Mouse (Mus musculus) CH12.LX (cell line): ENCODE results near the gene Sirt4. TPM values are rescaled to one million over a fixed set of nuclear protein-coding genes. Genes with fewer than 3 reads are reported as not detected.

ENCODE experiments used
- DNase-seq: peaks from one replicate; pipeline ENCODE4 v3.0.0-alpha.2; 2013; ENCODE audit errors: extremely low read depth
- H3K27ac ChIP-seq: 2 replicates; pipeline ENCODE4 v1.5.1; 2012; ENCODE audit warnings: low read depth, mild to moderate bottlenecking, control low read depth, moderate library complexity; ENCODE audit not compliant: insufficient read depth
- H3K27me3 ChIP-seq: replicated peaks from 2 replicates; pipeline ENCODE3; 2012; ENCODE audit warnings: inconsistent platforms
- H3K36me3 ChIP-seq, 2 experiments: replicated peaks in 1 of 2; 2 replicates each; pipeline versions ENCODE3 to v1.6.1; 2012; ENCODE audit warnings: inconsistent platforms in 1 of 2, low read length in 1 of 2, mild to moderate bottlenecking in 1 of 2, mixed read lengths in 1 of 2, moderate library complexity in 1 of 2; ENCODE audit not compliant: control insufficient read depth in 1 of 2, insufficient read depth in 1 of 2
- H3K4me1 ChIP-seq, 2 experiments: 2 replicates each; pipeline ENCODE4 v1.6.1; 2012; ENCODE audit warnings: inconsistent platforms in 1 of 2, moderate library complexity in 1 of 2; ENCODE audit not compliant: insufficient read depth in 2 of 2, control insufficient read depth in 1 of 2
- H3K4me2 ChIP-seq: 2 replicates; pipeline ENCODE4 v1.6.1; 2012; ENCODE audit warnings: low read depth, mild to moderate bottlenecking, control low read depth; ENCODE audit not compliant: poor library complexity, insufficient read depth, severe bottlenecking
- H3K4me3 ChIP-seq, 3 experiments: fragments of 150-350 bp in 1 of 3; sonication (generic) in 1 of 3; replicated peaks in 1 of 3; 2 replicates each; pipeline versions ENCODE3 to v1.5.1; 2011 to 2012; ENCODE audit warnings: low read depth in 2 of 3, low read length in 2 of 3, mild to moderate bottlenecking in 2 of 3, moderate library complexity in 2 of 3, control low read depth in 1 of 3, improper control_type of control experiment in 1 of 3, inconsistent platforms in 1 of 3, mixed read lengths in 1 of 3; ENCODE audit not compliant: poor library complexity in 1 of 3
- H3K79me2 ChIP-seq: replicated peaks from 2 replicates; pipeline ENCODE4 v1.6.1; 2012; ENCODE audit warnings: mild to moderate bottlenecking, moderate library complexity; ENCODE audit not compliant: control insufficient read depth, poor library complexity, insufficient read depth, severe bottlenecking; ENCODE audit errors: extremely low read depth
- H3K9ac ChIP-seq: 2 replicates; pipeline ENCODE4 v1.6.1; 2012; ENCODE audit warnings: low read depth, mild to moderate bottlenecking, control low read depth, moderate library complexity; ENCODE audit not compliant: insufficient read depth
- H3K9me3 ChIP-seq: replicated peaks from 2 replicates; pipeline ENCODE3; 2012; ENCODE audit warnings: low read length, inconsistent platforms, mixed read lengths
- BHLHE40 ChIP-seq: IDR thresholded peaks from 2 replicates; pipeline ENCODE4 v1.6.1; 2011; ENCODE audit warnings: mild to moderate bottlenecking, low read depth, low read length, improper control_type of control experiment
- CTCF ChIP-seq, 2 experiments: IDR thresholded peaks in 1 of 2; conservative IDR thresholded peaks in 1 of 2; 2 replicates each; pipeline ENCODE4 v1.5.1; 2011 to 2012; ENCODE audit warnings: low read depth in 2 of 2, low read length in 2 of 2, improper control_type of control experiment in 1 of 2, inconsistent platforms in 1 of 2, mild to moderate bottlenecking in 1 of 2, moderate library complexity in 1 of 2
- ELF1 ChIP-seq: IDR thresholded peaks from 2 replicates; pipeline ENCODE4 v1.6.1; 2014; ENCODE audit warnings: low read depth, mild to moderate bottlenecking, inconsistent platforms, low read length, improper control_type of control experiment
- ETS1 ChIP-seq: conservative IDR thresholded peaks from 2 replicates; pipeline ENCODE4 v1.6.1; 2012; ENCODE audit warnings: low read depth, mild to moderate bottlenecking, inconsistent platforms, low read length, improper control_type of control experiment, moderate library complexity
- GABPA ChIP-seq: IDR thresholded peaks from 2 replicates; pipeline ENCODE4 v1.6.1; 2012; ENCODE audit warnings: low read depth, low read length, improper control_type of control experiment, inconsistent platforms; ENCODE audit not compliant: insufficient replicate concordance
- JUN ChIP-seq: IDR thresholded peaks from 2 replicates; pipeline ENCODE4 v1.6.1; 2011; ENCODE audit warnings: low read depth, mild to moderate bottlenecking, low read length, improper control_type of control experiment, moderate library complexity; ENCODE audit not compliant: insufficient read depth
- KAT2A ChIP-seq: IDR thresholded peaks from 2 replicates; pipeline ENCODE4 v1.6.1; 2012; ENCODE audit warnings: low read length, improper control_type of control experiment, inconsistent platforms; ENCODE audit not compliant: insufficient replicate concordance
- MAZ ChIP-seq: IDR thresholded peaks from 2 replicates; pipeline ENCODE4 v1.6.1; 2012; ENCODE audit warnings: low read depth, mild to moderate bottlenecking, inconsistent platforms, low read length, improper control_type of control experiment, moderate library complexity
- MYC ChIP-seq: IDR thresholded peaks from 2 replicates; pipeline ENCODE4 v1.6.1; 2011; ENCODE audit warnings: low read depth, mild to moderate bottlenecking, improper control_type of control experiment, low read length
- PAX5 ChIP-seq: IDR thresholded peaks from 2 replicates; pipeline ENCODE4 v1.6.1; 2012; ENCODE audit warnings: low read length, inconsistent platforms, mixed read lengths
- POLR2A ChIP-seq: IDR thresholded peaks from 2 replicates; pipeline ENCODE4 v1.6.1; 2011; ENCODE audit warnings: low read depth, mild to moderate bottlenecking, improper control_type of control experiment, low read length
- RAD21 ChIP-seq: IDR thresholded peaks from 2 replicates; pipeline ENCODE4 v1.6.1; 2011; ENCODE audit warnings: low read depth, mild to moderate bottlenecking, low read length, improper control_type of control experiment, moderate library complexity
- RCOR1 ChIP-seq: conservative IDR thresholded peaks from 2 replicates; pipeline ENCODE4 v1.6.1; 2012; ENCODE audit warnings: low read depth, mild to moderate bottlenecking, inconsistent platforms, low read length, improper control_type of control experiment
- SIN3A ChIP-seq: IDR thresholded peaks from 2 replicates; pipeline ENCODE4 v1.6.1; 2012; ENCODE audit warnings: low read length, improper control_type of control experiment, inconsistent platforms
- TCF12 ChIP-seq: IDR thresholded peaks from 2 replicates; pipeline ENCODE4 v1.6.1; 2014; ENCODE audit warnings: low read depth, mild to moderate bottlenecking, inconsistent platforms, low read length, improper control_type of control experiment
- UBTF ChIP-seq: IDR thresholded peaks from 2 replicates; pipeline ENCODE4 v1.6.1; 2012; ENCODE audit warnings: low read depth, mild to moderate bottlenecking, inconsistent platforms, low read length, improper control_type of control experiment, moderate library complexity
- USF1 ChIP-seq: IDR thresholded peaks from 2 replicates; pipeline ENCODE4 v1.6.1; 2014; ENCODE audit warnings: low read depth, mild to moderate bottlenecking, inconsistent platforms, low read length, improper control_type of control experiment
- ZC3H11A ChIP-seq: IDR thresholded peaks from 2 replicates; pipeline ENCODE4 v1.6.1; 2012; ENCODE audit warnings: low read depth, mild to moderate bottlenecking, inconsistent platforms, low read length, improper control_type of control experiment
- ZKSCAN1 ChIP-seq: IDR thresholded peaks from 2 replicates; pipeline ENCODE4 v1.6.1; 2012; ENCODE audit warnings: low read depth, inconsistent platforms, low read length, improper control_type of control experiment, borderline replicate concordance
- ZNF384 ChIP-seq: IDR thresholded peaks from 2 replicates; pipeline ENCODE4 v1.6.1; 2012; ENCODE audit warnings: low read depth, low read length, improper control_type of control experiment, inconsistent platforms
- dilution Hi-C: fragments of 300-500 bp; cut with MboI; formaldehyde crosslinking; loops from 2 replicates; pipeline ENCODE4 v1.14.3; 2020; ENCODE audit warnings: low sequenced_read_pairs; ENCODE audit not compliant: extremely low pct_unique_long_range_greater_than_20kb, extremely low pct_ligation_motif_present
- in situ Hi-C: fragments of 300-500 bp; cut with MboI; formaldehyde crosslinking; loops from 3 replicates; pipeline ENCODE4 v1.14.3; 2019; ENCODE audit warnings: low sequenced_read_pairs, low pct_ligation_motif_present, low pct_unique_long_range_greater_than_20kb, mixed read lengths
- polyA plus RNA-seq: library from polyadenylated mRNA; unstranded; fragments of >175 nt; gene quantifications from 2 replicates; pipeline ENCODE4 v1.2.1, GENCODE M21; 2012; ENCODE audit warnings: low read depth; ENCODE audit not compliant: insufficient read length
- total RNA-seq, 2 experiments: library from RNA; depleted of rRNA; stranded (reverse); fragments of 300-350 nt in 1 of 2; fragments of >200 nt in 1 of 2; gene quantifications; 2 replicates each; pipeline ENCODE4 v1.2.3; 2012 to 2014

The Sirt4 gene
- total and polyA plus RNA-seq, 3 experiments, result 10.0 to 18.0 (median 13.3) TPM

DNA sequence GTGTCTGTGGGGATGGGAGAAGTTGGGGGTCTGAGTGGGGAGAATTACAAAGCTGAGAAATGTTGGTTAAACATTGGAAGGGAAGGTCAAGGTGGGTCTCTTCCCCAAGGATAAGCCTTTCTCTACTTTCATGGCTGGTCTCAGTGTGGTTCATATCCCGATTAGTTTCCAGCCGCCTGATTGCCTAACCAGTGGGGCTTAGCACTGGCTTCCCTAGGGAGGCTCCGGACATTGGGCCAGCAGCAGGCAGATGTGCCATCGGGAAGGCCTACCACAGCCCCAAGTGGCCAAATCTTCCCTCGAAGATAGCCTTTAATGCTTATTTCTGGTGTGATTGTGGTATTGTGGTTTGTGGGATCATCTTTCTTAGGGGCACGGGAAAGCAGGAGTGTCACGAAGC is 27.9 kb upstream of the Sirt4 start:
- peaks cover 29 to 64% of the 10 kb centered on the region in 2 experiments for H3K4me1 ChIP-seq
- H3K4me3 ChIP-seq, result no peak overlapping the region
- dilution Hi-C loops (no loop called here), in situ Hi-C loops (no loop called here)
- H3K79me2 ChIP-seq, result no peaks in the 10 kb centered on the region; the same call in 1 of the 2 replicates
- peaks cover 2 to 29% of the 10 kb centered on the region in 2 experiments for H3K36me3 ChIP-seq
- no peaks in the 10 kb centered on the region for H3K27me3 ChIP-seq
- H3K4me2 ChIP-seq, result no peak overlapping the region
- no peak for DNase-seq
- TF ChIP-seq GABPA (no peak), PAX5 (no peak)
- no peaks in the 10 kb centered on the region for H3K9me3 ChIP-seq
- no peak overlapping the region for H3K9ac ChIP-seq
- H3K27ac ChIP-seq, result no peak overlapping the region

DNA sequence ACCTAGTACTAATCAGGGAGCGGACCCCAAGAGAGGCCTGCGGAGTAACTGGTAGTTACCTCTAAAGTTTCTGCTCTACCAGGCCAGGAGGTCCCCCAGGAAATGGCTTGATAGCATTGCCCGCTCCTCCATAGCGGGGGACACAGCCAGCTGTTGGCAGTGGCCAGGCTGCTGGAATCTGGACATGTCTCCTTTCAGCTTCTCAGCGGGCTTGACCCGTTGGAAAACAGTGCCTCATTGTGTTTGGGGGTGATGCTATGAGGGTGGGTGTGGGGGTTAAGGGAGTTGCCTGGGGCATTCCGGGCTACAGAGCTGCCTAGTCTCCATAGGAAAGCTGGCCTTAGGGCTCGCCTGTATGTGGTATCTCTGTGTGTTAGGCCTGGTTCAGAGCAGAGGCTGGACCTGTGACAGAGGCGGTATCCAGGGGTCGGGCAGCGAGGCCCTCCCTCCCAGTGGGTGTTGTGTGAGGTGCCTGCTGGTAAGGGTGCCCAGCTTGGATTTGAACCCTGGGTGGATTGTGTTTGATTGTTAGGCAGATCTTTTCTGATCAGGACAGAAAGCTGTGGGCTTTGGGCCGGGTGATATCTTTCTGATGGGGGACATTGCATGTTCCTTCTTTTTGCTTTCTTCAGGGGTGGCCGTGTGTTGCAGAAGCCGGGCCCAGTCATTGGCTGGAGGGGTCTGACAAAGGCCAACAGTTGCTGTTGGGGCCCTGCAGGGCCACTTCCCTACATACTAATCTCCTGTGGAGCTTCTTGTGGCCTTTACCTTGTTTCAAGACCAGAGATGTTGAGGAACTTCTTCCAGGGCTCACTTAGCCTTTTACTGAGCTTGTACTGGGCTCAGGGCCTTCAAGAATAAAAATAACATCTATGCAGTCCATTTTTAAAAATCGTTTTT is 25.5 kb upstream of the Sirt4 start:
- no peak overlapping the region for H3K27ac ChIP-seq
- in situ Hi-C loops, result no loop called here
- peaks cover 4% of the 10 kb centered on the region for H3K27me3 ChIP-seq
- H3K4me3 ChIP-seq, result no peak overlapping the region
- H3K79me2 ChIP-seq, result no peaks in the 10 kb centered on the region; the same call in 1 of the 2 replicates
- H3K4me2 ChIP-seq, result no peak overlapping the region
- no peaks in the 10 kb centered on the region for H3K9me3 ChIP-seq
- H3K4me1 ChIP-seq, result peaks cover 27 to 49% of the 10 kb centered on the region in 2 experiments
- dilution Hi-C loops, result no loop called here
- DNase-seq, result no peak
- no peak overlapping the region for H3K9ac ChIP-seq
- peaks cover 2 to 28% of the 10 kb centered on the region in 2 experiments for H3K36me3 ChIP-seq
- TF ChIP-seq RCOR1, result no peak
- no peak for TF ChIP-seq MYC
- TF ChIP-seq MAZ, result no peak
- TF ChIP-seq UBTF, result no peak
- TF ChIP-seq ZC3H11A, result no peak
- no peak for TF ChIP-seq ZNF384
- no peak for TF ChIP-seq KAT2A
- no peak for TF ChIP-seq USF1
- TF ChIP-seq CTCF (conservative IDR thresholded peaks at IDR 0.05 in 1 of 2, IDR thresholded peaks at IDR 0.05 in 1 of 2; ENCODE audit: low read depth in 2 of 2, low read length in 2 of 2), result no peak
- TF ChIP-seq BHLHE40, result no peak
- TF ChIP-seq ELF1, result no peak
- no peak for TF ChIP-seq ETS1
- no peak for TF ChIP-seq TCF12
- TF ChIP-seq SIN3A, result no peak
- no peak for TF ChIP-seq JUN
- TF ChIP-seq RAD21, result no peak
- no peak for TF ChIP-seq POLR2A
- TF ChIP-seq ZKSCAN1, result no peak
- TF ChIP-seq, all 38 proteins: peak for 0
